Mouse (Mus musculus) C2C12 (cell line): ENCODE measurements around the gene Map3k6. TPM values are rescaled to one million over a fixed set of nuclear protein-coding genes. Genes with fewer than 3 reads are reported as not detected.
A peak's percentile ranks its signal among the peaks of the same experiment; 100 is the strongest.

Source experiments
- H3K27me3 ChIP-seq: one replicate; pipeline ENCODE4 v1.6.1; 2011; ENCODE audit not compliant: control insufficient read depth, insufficient read depth, insufficient read length
- H3K36me3 ChIP-seq: one replicate; pipeline ENCODE4 v1.6.1; 2011; ENCODE audit not compliant: control insufficient read depth, insufficient read depth
- H3K4me3 ChIP-seq: one replicate; pipeline ENCODE4 v1.5.1; 2011; ENCODE audit warnings: mild to moderate bottlenecking, control low read depth; ENCODE audit not compliant: poor library complexity, insufficient read depth, severe bottlenecking
- H3K79me2 ChIP-seq: one replicate; pipeline ENCODE4 v1.6.1; 2011; ENCODE audit not compliant: control insufficient read depth, insufficient read depth
- H3K79me3 ChIP-seq: one replicate; pipeline ENCODE4 v1.6.1; 2011; ENCODE audit warnings: low read depth, control low read depth
- H3ac ChIP-seq: one replicate; pipeline ENCODE3; 2011; ENCODE audit warnings: low read depth; ENCODE audit not compliant: control insufficient read depth, insufficient read length
- CEBPB ChIP-seq: IDR thresholded peaks from one replicate; pipeline ENCODE4 v1.6.1; 2011; ENCODE audit warnings: low read depth, mild to moderate bottlenecking, control low read depth, moderate library complexity
- CTCF ChIP-seq: IDR thresholded peaks from one replicate; pipeline ENCODE4 v1.5.1; 2011; ENCODE audit not compliant: control insufficient read depth, insufficient read depth, insufficient read length
- FOSL1 ChIP-seq: IDR thresholded peaks from one replicate; pipeline ENCODE4 v1.8.0; 2011; ENCODE audit warnings: mild to moderate bottlenecking, low read length; ENCODE audit not compliant: poor library complexity, insufficient read depth, severe bottlenecking
- MAX ChIP-seq: IDR thresholded peaks from one replicate; pipeline ENCODE4 v1.6.1; 2011; ENCODE audit warnings: mild to moderate bottlenecking, control low read depth
- MYOD1 ChIP-seq: IDR thresholded peaks from one replicate; pipeline ENCODE4 v1.6.1; 2011; ENCODE audit warnings: low read depth; ENCODE audit not compliant: control insufficient read depth, insufficient read length
- MYOG ChIP-seq: IDR thresholded peaks from one replicate; pipeline ENCODE4 v1.6.1; 2011; ENCODE audit not compliant: control insufficient read depth, insufficient read length; ENCODE audit errors: extremely low read depth
- USF1 ChIP-seq: IDR thresholded peaks from one replicate; pipeline ENCODE4 v1.6.1; 2011; ENCODE audit warnings: low read depth, mild to moderate bottlenecking, control low read depth, moderate library complexity
- polyA plus RNA-seq: library from polyadenylated mRNA; unstranded; fragments of >200 nt; fragmentation: generic; extraction: Trizol; gene quantifications from one replicate; pipeline ENCODE4 v1.2.1, GENCODE M21; 2012; ENCODE audit warnings: missing spikeins

Map3k6 gene
- polyA plus RNA-seq, 1 experiment, result 7.3 TPM

DNA sequence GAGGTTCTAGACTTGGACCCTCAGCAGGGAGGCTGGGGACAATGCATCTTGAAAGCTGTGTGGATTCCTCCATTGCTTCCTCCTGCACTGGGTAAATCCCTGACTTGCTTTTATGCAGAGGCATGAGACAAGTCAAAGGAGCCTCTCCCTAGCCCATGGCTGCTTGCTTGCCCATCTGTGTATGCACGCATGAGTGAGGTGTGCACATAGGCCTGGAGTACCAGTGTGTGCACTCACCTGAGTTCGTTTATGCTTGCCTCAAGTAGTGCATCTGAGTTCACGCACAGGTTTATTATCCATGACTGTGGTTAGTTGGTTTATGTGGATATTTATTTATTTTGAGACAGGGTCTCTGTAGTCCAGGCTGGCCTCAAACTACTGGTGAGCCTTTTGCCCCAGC is 38.4 kb upstream of the Map3k6 start:
- Histone ChIP-seq H3K27me3 (no peaks in the 10 kb centered on the region), H3ac (no peak overlapping the region), H3K79me2 (no peaks in the 10 kb centered on the region), H3K36me3 (no peaks in the 10 kb centered on the region), H3K4me3 (no peak overlapping the region), H3K79me3 (no peaks in the 10 kb centered on the region)
- no peak for TF ChIP-seq CEBPB
- TF ChIP-seq MYOG, result no peak
- no peak for TF ChIP-seq MYOD1
- no peak for TF ChIP-seq FOSL1
- TF ChIP-seq CTCF, result no peak
- TF ChIP-seq MAX, result no peak
- no peak for TF ChIP-seq USF1

DNA sequence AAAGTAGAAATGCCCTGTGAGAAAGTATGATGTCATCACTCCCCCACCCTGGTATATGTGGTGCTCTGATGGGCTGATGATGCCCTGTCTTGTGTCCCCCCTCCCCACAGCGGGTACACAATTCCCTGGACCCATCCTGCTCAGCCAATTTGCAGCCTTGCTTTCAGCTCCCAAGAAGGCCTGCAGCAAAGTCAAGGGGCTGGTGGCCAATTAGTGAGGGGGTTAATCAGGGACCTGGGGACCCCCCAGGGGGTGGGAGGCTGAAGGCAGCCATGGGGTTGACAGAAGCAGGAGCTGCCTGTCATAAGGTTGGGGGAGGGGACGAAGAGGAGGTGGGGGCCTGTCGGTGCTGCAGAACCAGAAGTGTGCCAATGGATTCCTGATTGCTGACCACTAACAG is 37.0 kb upstream of the Map3k6 start:
- Histone ChIP-seq H3K79me2 (no peaks in the 10 kb centered on the region), H3K4me3 (no peak overlapping the region), H3ac (no peak overlapping the region), H3K27me3 (no peaks in the 10 kb centered on the region), H3K79me3 (no peaks in the 10 kb centered on the region), H3K36me3 (no peaks in the 10 kb centered on the region)
- TF ChIP-seq MYOG (no peak), CEBPB (no peak), USF1 (no peak), CTCF (no peak), MYOD1 (no peak), MAX (no peak), FOSL1 (no peak)

DNA sequence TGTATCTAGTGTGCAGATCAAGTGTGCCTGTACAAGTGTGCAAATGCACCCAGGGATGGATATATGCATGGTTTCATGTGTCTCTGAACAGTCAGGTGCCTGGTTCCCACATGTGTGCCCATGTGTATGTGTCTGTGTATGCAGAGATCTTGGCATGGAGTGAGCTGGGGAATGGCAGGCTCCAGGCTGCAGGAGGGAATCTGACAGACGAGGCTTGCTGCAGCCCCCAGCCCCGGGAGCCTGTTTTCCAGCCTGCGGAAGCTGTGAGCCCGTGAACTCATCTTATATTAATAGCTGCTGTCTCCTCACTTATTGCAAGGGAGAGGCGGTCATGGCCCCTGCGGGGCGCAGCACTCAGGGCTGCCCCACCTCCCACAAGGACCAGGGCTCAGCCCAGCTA is 36.2 kb upstream of the Map3k6 start:
- no peak overlapping the region for H3K4me3 ChIP-seq
- H3K79me3 ChIP-seq, result no peaks in the 10 kb centered on the region
- H3K79me2 ChIP-seq, result no peaks in the 10 kb centered on the region
- TF ChIP-seq CEBPB, result no peak
- TF ChIP-seq MYOG, result no peak
- TF ChIP-seq CTCF, result no peak
- TF ChIP-seq MAX, result no peak
- H3K36me3 ChIP-seq, result no peaks in the 10 kb centered on the region
- H3ac ChIP-seq, result no peak overlapping the region
- no peaks in the 10 kb centered on the region for H3K27me3 ChIP-seq

DNA sequence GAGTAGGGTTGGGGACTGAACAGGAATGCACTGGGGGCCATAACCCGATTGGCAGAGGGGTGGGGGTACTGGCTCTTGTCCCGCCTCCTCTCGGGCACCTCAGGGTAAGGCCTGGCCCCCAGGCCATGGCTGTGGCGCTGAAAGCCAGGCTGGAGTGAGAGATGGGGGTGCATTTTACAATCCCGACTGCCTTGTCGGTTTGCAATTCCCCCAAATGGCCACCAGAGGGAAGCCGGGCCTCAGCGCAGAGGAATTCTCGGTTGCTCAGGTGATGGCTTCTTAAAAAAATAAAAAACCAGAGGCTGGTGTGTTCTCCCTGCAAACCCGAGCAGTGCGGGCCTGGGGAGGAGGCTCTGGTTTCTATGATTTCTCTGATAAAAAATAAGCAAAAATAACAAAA is 31.3 kb upstream of the Map3k6 start:
- H3K4me3 ChIP-seq, result no peak overlapping the region
- no peak overlapping the region for H3ac ChIP-seq
- no peaks in the 10 kb centered on the region for H3K79me2 ChIP-seq
- H3K79me3 ChIP-seq, result no peaks in the 10 kb centered on the region
- H3K36me3 ChIP-seq, result no peaks in the 10 kb centered on the region
- TF ChIP-seq MAX, result no peak
- no peak for TF ChIP-seq USF1
- TF ChIP-seq CTCF, result peak; percentile 76
- no peaks in the 10 kb centered on the region for H3K27me3 ChIP-seq

DNA sequence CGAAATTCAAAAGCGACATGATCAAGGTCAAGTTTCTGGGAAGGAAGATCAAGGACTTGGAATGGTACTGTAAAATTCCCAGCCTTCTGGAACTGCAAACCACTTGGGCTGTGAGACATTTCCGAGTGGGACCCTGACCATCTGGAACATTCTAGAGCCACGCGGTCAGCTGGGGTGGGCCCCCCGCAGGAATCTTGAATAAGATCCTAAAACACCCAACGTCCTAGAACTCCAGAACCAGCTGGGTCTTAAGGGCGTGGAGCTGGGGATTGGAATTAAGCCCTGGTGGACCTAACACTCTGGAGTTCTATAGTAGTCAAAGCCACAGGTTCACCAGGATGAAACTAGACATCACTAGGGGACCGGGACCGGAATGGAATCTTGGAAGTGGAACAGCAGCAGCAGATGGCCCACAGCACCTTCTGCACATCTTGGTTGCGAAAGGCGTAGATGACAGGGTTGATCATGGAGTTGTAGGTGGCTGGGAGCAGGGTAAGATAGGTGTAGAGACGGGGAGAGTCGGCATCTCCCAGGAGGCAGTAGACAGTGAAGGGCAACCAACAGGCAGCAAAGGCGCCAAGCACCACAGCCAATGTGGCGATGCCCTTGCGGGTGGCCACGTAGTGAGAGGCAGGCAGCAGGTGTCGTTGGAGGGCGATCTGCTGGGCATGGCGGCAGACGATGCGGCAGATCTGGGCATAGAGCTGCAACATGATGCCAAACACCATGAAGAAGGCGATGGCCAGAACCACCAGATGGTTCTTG is 30.4 kb upstream of the Map3k6 start:
- TF ChIP-seq USF1, result no peak
- TF ChIP-seq FOSL1, result no peak
- no peak for TF ChIP-seq MYOG
- Histone ChIP-seq H3ac (no peak overlapping the region), H3K4me3 (no peak overlapping the region), H3K36me3 (no peaks in the 10 kb centered on the region), H3K79me2 (no peaks in the 10 kb centered on the region), H3K79me3 (no peaks in the 10 kb centered on the region), H3K27me3 (no peaks in the 10 kb centered on the region)

DNA sequence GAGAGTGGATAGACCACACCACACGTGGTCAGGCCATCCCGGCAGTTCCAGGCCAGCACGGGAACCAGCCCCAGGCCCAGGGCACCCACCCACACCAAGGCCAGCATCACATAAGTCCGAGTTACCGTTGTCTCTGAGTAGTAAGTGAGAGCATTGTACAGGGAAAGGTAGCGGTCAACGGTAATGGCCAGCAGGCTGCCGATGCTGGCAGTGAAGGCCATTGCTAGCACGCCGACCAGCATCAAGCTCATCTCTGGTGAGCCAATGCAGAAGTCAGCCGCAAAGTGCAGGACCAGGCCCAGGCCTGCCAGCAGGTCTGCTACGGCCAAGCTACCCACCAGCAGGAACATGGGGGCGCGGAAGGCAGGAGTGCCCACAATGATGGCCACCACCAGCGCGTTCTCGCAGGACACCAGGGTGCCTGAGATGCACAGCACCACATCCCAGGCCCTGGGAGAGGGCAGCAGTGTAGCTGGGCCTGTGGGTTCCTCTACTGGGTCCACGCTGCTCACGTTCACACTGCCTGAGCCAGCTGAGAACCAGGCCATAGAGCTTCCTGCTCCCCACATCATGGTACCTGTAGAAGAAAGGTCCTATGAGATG is 29.7 kb upstream of the Map3k6 start:
- Histone ChIP-seq H3K4me3 (no peak overlapping the region), H3ac (no peak overlapping the region), H3K36me3 (no peaks in the 10 kb centered on the region), H3K79me2 (no peaks in the 10 kb centered on the region), H3K79me3 (no peaks in the 10 kb centered on the region), H3K27me3 (no peaks in the 10 kb centered on the region)
- TF ChIP-seq CEBPB (no peak), MAX (no peak), MYOD1 (no peak)
